Mouse (Mus musculus): ENCODE measurements around the gene Tob2. TPM values are rescaled to one million over a fixed set of nuclear protein-coding genes. Genes with fewer than 3 reads are reported as not detected.
A peak's percentile ranks its signal among the peaks of the same experiment; 100 is the strongest.

The Tob2 gene
- polyA plus RNA-seq, 1 experiment from 2014 or later = 12.3 TPM

DNA sequence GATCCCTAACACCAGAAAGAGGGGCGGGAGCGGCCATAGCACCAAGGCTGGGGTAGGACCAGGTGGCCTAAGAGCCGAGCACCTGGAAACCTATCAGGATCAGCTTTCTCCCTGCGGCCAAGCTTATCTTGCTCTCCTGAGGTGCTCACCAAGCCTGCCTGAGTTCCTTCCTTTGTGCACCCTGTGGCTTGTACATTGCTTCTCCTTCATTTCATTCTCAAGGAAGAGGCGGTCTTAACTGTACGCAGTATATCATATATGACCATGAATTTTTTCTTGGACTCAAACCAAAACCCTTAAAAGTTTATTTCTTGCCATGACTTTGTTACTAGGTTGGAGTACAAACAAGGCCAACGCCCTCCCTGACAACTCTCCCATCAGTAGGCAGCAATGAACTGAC lies 5.6 kb upstream of the Tob2 start:
- Histone ChIP-seq H3K27me3 (ENCODE audit: insufficient read depth, low read length) (no peaks in the 10 kb centered on the region), H3K4me1 (ENCODE audit: insufficient read depth) (peaks cover 8% of the 10 kb centered on the region), H3K36me3 (replicated peaks; ENCODE audit: insufficient read depth, low read length) (peaks cover 50% of the 10 kb centered on the region), H3K4me3 (ENCODE audit: low read depth, low read length) (no peak overlapping the region), H3K27ac (ENCODE audit: low read depth) (no peak overlapping the region), H3K9me3 (ENCODE audit: low read length) (no peaks in the 10 kb centered on the region), H3K4me2 (ENCODE audit: low read depth, low read length) (no peak overlapping the region), H3K9ac (replicated peaks) (no peak overlapping the region)
- ATAC-seq = no peak
- 89% methylated on average over 7 of the region's 7 CpGs for WGBS (ENCODE audit: insufficient replicate concordance)
- no peak for DNase-seq
- TF ChIP-seq CTCF (IDR thresholded peaks at IDR 0.05; ENCODE audit: low read depth) = no peak
- no peak for TF ChIP-seq EP300 (IDR thresholded peaks at IDR 0.05; ENCODE audit: low read depth)

DNA sequence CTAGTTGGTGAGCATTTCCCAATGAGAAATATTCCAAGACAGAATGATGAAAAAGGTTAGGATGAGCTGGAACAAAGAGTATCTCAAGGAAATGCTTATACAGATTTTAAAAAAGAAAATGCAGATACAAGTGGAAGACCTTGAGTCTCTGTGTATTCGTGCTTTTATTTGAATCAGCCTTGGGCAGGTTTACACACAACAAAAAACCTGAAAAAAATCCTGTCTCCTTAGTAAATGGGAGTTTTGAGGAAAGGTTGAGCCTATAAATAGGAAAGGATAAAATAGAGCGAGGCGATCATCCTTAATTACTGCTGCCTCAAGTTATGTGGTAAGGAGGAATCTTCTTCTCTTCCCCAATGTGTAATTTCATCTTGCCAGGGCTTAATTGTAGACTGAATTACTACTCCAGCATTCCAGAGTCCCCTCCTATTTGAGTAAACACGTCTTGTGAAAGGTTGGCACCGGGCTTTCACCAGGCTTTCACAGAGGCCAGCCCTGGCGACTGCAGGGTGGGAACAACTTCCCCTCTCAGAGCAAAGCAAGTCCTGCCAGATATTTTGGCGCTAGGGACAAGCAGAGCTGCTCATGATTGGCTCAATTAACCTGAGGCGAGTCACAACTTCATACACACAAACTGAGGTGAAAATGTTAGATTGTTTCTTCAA lies 2.0 kb upstream of the Tob2 start:
- Histone ChIP-seq H3K4me3 (ENCODE audit: low read depth, low read length) (peak overlapping the region; percentile 97), H3K9ac (replicated peaks) (no peak overlapping the region), H3K27me3 (ENCODE audit: insufficient read depth, low read length) (no peaks in the 10 kb centered on the region), H3K9me3 (ENCODE audit: low read length) (no peaks in the 10 kb centered on the region), H3K27ac (ENCODE audit: low read depth) (peak overlapping the region; percentile 97), H3K36me3 (replicated peaks; ENCODE audit: insufficient read depth, low read length) (peaks cover 14% of the 10 kb centered on the region), H3K4me2 (ENCODE audit: low read depth, low read length) (peak overlapping the region; percentile 89), H3K4me1 (ENCODE audit: insufficient read depth) (peaks cover 16% of the 10 kb centered on the region)
- WGBS (ENCODE audit: insufficient replicate concordance) = 27% methylated on average over 8 of the region's 8 CpGs
- ATAC-seq (no peak), DNase-seq (no peak)
- TF ChIP-seq CTCF (IDR thresholded peaks at IDR 0.05; ENCODE audit: low read depth) = no peak
- no peak for TF ChIP-seq EP300 (IDR thresholded peaks at IDR 0.05; ENCODE audit: low read depth)

DNA sequence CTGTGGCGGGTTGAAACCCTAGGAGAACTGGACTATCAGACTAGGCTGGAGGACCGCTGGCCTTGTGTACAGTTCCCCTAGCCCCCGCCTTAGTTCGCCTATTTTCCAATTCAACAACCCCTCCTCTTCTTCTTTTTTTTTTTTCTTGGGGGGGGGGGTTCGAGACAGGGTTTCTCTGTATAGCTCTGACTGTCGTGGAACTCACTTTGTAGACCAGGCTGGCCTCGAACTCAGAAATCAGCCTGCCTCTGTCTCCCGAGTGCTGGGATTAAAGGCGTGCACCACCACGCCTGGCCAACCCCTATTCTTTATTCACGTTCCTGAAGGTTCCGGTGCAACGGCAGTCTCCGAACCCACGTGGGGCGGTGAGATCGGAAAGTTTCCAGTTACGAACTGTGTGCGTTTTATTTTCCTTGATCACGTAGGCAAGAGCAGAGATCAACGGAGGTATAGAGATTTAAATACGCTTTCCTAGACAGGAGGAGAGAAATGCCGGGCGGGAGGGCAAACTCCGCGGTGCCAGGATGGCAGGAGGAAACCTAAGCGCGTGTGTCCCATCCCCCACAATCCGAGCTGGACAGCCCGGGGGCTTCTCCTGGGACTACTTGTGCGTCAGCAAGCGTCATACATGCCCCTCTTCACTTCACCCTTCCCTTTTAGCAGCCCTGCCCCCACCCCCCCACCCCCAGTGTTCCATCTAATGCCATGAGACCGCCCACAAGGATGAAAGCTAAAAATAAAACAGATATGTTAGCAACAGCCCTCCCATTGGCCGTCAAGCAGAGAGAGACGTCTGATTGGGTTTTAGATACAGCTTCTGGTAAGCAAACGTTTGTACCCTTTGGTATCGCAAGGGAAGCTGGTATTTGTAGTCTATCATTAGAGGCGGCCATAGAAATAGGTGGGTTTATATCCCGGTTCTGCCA lies 997 bp upstream of the Tob2 start:
- Histone ChIP-seq H3K9ac (replicated peaks) (peak overlapping the region; percentile 93), H3K4me2 (ENCODE audit: low read depth, low read length) (peak overlapping the region; percentile 89), H3K9me3 (ENCODE audit: low read length) (no peaks in the 10 kb centered on the region), H3K27ac (ENCODE audit: low read depth) (peak overlapping the region; percentile 97), H3K4me1 (ENCODE audit: insufficient read depth) (peaks cover 22% of the 10 kb centered on the region), H3K4me3 (ENCODE audit: low read depth, low read length) (peak overlapping the region; percentile 97), H3K27me3 (ENCODE audit: insufficient read depth, low read length) (no peaks in the 10 kb centered on the region), H3K36me3 (replicated peaks; ENCODE audit: insufficient read depth, low read length) (peaks cover 5% of the 10 kb centered on the region; the same call in 1 of the 2 replicates)
- peak; percentile 87 for DNase-seq
- ATAC-seq = peak; percentile 71
- WGBS (ENCODE audit: insufficient replicate concordance) = under 1% methylated on average over 39 of the region's 39 CpGs
- TF ChIP-seq EP300 (IDR thresholded peaks at IDR 0.05; ENCODE audit: low read depth) (peak; percentile 13; the same call in 1 of the 2 replicates), CTCF (IDR thresholded peaks at IDR 0.05; ENCODE audit: low read depth) (no peak)

DNA sequence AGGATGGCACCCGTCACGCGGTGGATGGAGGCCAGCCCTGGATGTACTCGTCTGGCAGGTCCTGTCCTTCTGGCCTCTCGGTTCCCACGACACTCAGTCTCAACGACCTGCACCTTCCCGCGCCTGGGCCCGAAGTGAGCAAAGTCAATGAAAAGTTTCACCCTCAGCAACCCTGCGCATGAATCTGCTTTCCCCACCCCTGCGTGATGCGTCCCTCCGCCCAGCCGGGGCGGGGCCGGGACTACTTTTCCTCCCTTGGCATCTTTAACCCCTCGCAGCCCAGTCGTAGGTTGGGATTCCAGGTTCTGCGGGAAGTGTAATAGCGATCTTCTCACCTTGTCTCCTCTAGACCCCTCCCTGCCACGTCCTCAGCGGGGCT lies 469 bp downstream of the Tob2 start:
- WGBS (ENCODE audit: insufficient replicate concordance) = under 1% methylated on average over 23 of the region's 23 CpGs
- no peaks in the 10 kb centered on the region for H3K27me3 ChIP-seq (ENCODE audit: insufficient read depth, low read length)
- DNase-seq (peak; percentile 93), ATAC-seq (peak; percentile 57)
- peaks cover 22% of the 10 kb centered on the region for H3K4me1 ChIP-seq (ENCODE audit: insufficient read depth)
- peak overlapping the region; percentile 97 for H3K4me3 ChIP-seq (ENCODE audit: low read depth, low read length)
- H3K9ac ChIP-seq (replicated peaks) = peak overlapping the region; percentile 93
- peak overlapping the region; percentile 97 for H3K27ac ChIP-seq (ENCODE audit: low read depth)
- H3K4me2 ChIP-seq (ENCODE audit: low read depth, low read length) = peak overlapping the region; percentile 89
- TF ChIP-seq EP300 (IDR thresholded peaks at IDR 0.05; ENCODE audit: low read depth) = peak; percentile 89
- TF ChIP-seq CTCF (IDR thresholded peaks at IDR 0.05; ENCODE audit: low read depth) = 0 out of 2 replicates have a peak, but pooled peaks have one; percentile 6
- 0 out of 2 replicates have a peak, but pooled peaks cover 4% of the 10 kb centered on the region for H3K36me3 ChIP-seq (replicated peaks; ENCODE audit: insufficient read depth, low read length)
- no peaks in the 10 kb centered on the region for H3K9me3 ChIP-seq (ENCODE audit: low read length)

DNA sequence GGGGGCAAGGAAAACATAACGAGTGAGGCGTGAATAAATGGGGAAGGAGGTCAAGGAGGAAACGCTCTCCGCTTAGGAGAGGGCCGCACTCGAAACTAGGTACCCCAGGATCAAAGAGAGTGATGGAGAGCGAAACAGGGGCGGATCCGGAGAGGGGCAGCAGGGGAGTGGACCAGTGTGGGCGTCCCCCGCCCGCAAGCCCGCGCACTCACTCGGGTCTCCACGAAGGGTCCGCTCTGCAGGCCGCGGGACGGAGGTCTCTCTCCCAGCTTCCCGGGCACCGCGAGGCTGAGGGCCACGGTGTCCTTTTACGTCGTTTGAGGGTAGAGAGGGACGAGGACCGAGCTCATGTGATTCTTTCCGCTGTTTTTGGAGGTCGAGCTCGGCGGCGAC lies 876 bp downstream of the Tob2 start:
- Histone ChIP-seq H3K27me3 (ENCODE audit: insufficient read depth, low read length) (no peaks in the 10 kb centered on the region), H3K4me3 (ENCODE audit: low read depth, low read length) (peak overlapping the region; percentile 97), H3K4me2 (ENCODE audit: low read depth, low read length) (peak overlapping the region; percentile 89), H3K9ac (replicated peaks) (peak overlapping the region; percentile 93), H3K27ac (ENCODE audit: low read depth) (peak overlapping the region; percentile 97), H3K9me3 (ENCODE audit: low read length) (no peaks in the 10 kb centered on the region), H3K4me1 (ENCODE audit: insufficient read depth) (peaks cover 22% of the 10 kb centered on the region), H3K36me3 (replicated peaks; ENCODE audit: insufficient read depth, low read length) (0 out of 2 replicates have a peak, but pooled peaks cover 4% of the 10 kb centered on the region)
- ATAC-seq = peak; percentile 7
- WGBS (ENCODE audit: insufficient replicate concordance) = under 1% methylated on average over 33 of the region's 33 CpGs
- no peak for DNase-seq
- TF ChIP-seq CTCF (IDR thresholded peaks at IDR 0.05; ENCODE audit: low read depth) = no peak
- no peak for TF ChIP-seq EP300 (IDR thresholded peaks at IDR 0.05; ENCODE audit: low read depth)

Data from liver, postnatal 0 days (tissue).